Mouse (Mus musculus): ENCODE results near the gene Tpr.

GRCm38 (mm10) chr1:150459599-150459998 is 67.0 kb downstream of the Tpr start:
- no peak for TF ChIP-seq CTCF (IDR thresholded peaks at IDR 0.05; ENCODE audit: borderline replicate concordance, insufficient read depth, low read length)
- no peak for TF ChIP-seq POLR2A (IDR thresholded peaks at IDR 0.05; ENCODE audit: low read depth, low read length)

Measured in embryonic fibroblast, embryonic 13.5 days (primary cell).